10 mouse cellular contexts compared by ENCODE assay signal in the genomic region with DNA sequence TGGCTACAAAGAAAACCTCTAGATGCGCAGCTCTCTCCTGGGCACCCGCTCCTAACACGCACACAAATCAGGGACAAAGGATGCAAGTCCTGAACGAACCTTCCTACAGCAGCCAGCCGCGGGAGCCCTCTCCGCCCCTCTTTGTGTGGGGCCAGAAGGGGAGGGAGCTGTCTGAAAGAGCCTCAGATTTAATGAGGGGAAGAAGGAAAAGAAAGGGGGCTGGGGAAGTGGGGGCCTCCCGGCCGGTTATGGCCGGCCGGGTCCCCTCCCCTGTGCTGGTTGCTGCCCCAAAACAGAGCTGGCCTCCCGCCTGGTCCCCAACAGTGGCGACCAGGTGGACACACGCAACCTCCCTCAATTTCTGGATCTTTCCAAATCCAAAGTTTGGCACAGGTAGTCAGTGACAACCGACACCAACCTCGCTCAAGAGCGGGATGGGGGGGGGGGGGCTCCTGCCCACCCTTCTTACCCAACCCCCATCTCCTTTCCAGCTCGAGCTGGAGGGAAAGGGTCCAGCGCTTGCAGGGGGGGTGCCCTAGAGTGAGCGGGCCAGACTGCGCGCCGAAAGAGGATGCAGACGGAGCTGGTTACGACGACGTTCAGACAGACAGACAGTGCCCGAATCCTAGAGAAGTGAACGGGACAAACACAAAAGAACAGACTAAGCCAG. TPM values are rescaled to one million over a fixed set of nuclear protein-coding genes. Genes with fewer than 3 reads are reported as not detected.
DNase-seq lines count a peak whose midpoint lies in the region; ATAC-seq and TF ChIP-seq lines count a peak whose summit lies in the region.
"Had no signal": no experiment of that assay in that cellular context is flagged by ENCODE, and none has a peak within 500 bp of the region (broad histone marks: within the 10 kb centered on the region; RNA-seq: fewer than 3 reads in every experiment).

No protein-coding gene starts in this region.

- no peaks in the 10 kb centered on the region for H3K4me1 ChIP-seq in brown adipose tissue, adult 24 weeks (ENCODE audit: control insufficient read depth, insufficient read depth, insufficient read length, low read length)
- peaks cover 3% of the 10 kb centered on the region; the same call in 1 of the 2 replicates for H3K4me1 ChIP-seq in forebrain, embryonic 11.5 days (replicated peaks; ENCODE audit: control insufficient read depth, insufficient read depth, low read length)
- H3K4me1 ChIP-seq in liver, embryonic 14.5 days (replicated peaks; ENCODE audit: control insufficient read depth in 2 of 2, insufficient read depth in 2 of 2, low read length in 1 of 2): peaks cover 0 to 4% of the 10 kb centered on the region in 2 experiments; a peak in 1 of 4 replicates

- H3K36me3 ChIP-seq in forebrain, embryonic 11.5 days (ENCODE audit: control insufficient read depth, insufficient read depth, low read length): no peaks in the 10 kb centered on the region
- H3K36me3 ChIP-seq in liver, embryonic 14.5 days (replicated peaks; ENCODE audit: control insufficient read depth, insufficient read depth, low read depth): no peaks in the 10 kb centered on the region

- H3K4me3 ChIP-seq in brown adipose tissue, adult 24 weeks (ENCODE audit: insufficient read depth, low read depth, low read length): peak overlapping the region; percentile 35; the same call in 1 of the 2 replicates
- H3K4me3 ChIP-seq in forebrain, embryonic 11.5 days (ENCODE audit: low read depth, low read length): peak overlapping the region; percentile 70
- peak overlapping the region; percentile 40 to 41; a peak in 2 of 4 replicates for H3K4me3 ChIP-seq in liver, embryonic 14.5 days (ENCODE audit: insufficient read depth in 1 of 2, low read depth in 2 of 2, low read length in 2 of 2)

- DNase-seq in kidney, postnatal 4 days: peak; percentile 44 to 55
- DNase-seq in kidney, adult 18-20 months: no peak
- peak; percentile 90 for DNase-seq in forebrain, embryonic 11.5 days (ENCODE audit: low spot score)
- DNase-seq in liver, embryonic 14.5 days (ENCODE audit: low read depth in 3 of 3, low spot score in 3 of 3): no peak
- DNase-seq in adrenal gland, postnatal 4 days (ENCODE audit: low spot score in 2 of 2): no peak
- no peak for DNase-seq in left cerebral cortex, postnatal 25 days (ENCODE audit: low spot score in 2 of 2)

- peaks cover 2% of the 10 kb centered on the region; the same call in 1 of the 2 replicates for H3K27me3 ChIP-seq in forebrain, embryonic 11.5 days (ENCODE audit: control insufficient read depth, insufficient read depth, low read length)
- peaks cover 61% of the 10 kb centered on the region for H3K27me3 ChIP-seq in liver, embryonic 14.5 days (ENCODE audit: control insufficient read depth, insufficient read depth, low read length)

- no peaks in the 10 kb centered on the region for H3K9me3 ChIP-seq in forebrain, embryonic 11.5 days (ENCODE audit: control insufficient read depth, low read length)
- no peaks in the 10 kb centered on the region for H3K9me3 ChIP-seq in liver, embryonic 14.5 days (ENCODE audit: control insufficient read depth, low read length)

- no peak for TF ChIP-seq CTCF in liver, embryonic 14.5 days (IDR thresholded peaks at IDR 0.05; ENCODE audit: low read depth)

- peak overlapping the region; percentile 90 for H3K4me2 ChIP-seq in forebrain, embryonic 11.5 days (ENCODE audit: low read depth, low read length, severe bottlenecking)
- H3K4me2 ChIP-seq in liver, embryonic 14.5 days (ENCODE audit: low read depth): peak overlapping the region; percentile 55

- no peak overlapping the region for H3K27ac ChIP-seq in brown adipose tissue, adult 24 weeks (replicated peaks; ENCODE audit: low read depth, low read length)
- peak overlapping the region; percentile 94 for H3K27ac ChIP-seq in forebrain, embryonic 11.5 days (ENCODE audit: low read depth, low read length)
- no peak overlapping the region for H3K27ac ChIP-seq in liver, embryonic 14.5 days

- intact Hi-C loops in left cerebral cortex, postnatal 25 days (cut with DNase I): no loop called here

- peak overlapping the region; percentile 98 for H3K9ac ChIP-seq in forebrain, embryonic 11.5 days (ENCODE audit: low read length)
- no peak overlapping the region for H3K9ac ChIP-seq in liver, embryonic 14.5 days (replicated peaks)

- ATAC-seq in forebrain, embryonic 11.5 days (replicated peaks; ENCODE audit: low FRiP score): peak; percentile 85
- ATAC-seq in liver, embryonic 14.5 days (ENCODE audit: insufficient read depth): no peak
- no peak for ATAC-seq in megakaryocyte progenitor cell, adult 5-6 weeks (replicated peaks; ENCODE audit: poor library complexity)

- TF ChIP-seq EP300 in liver, embryonic 14.5 days (IDR thresholded peaks at IDR 0.05; ENCODE audit: low read depth): no peak

- under 1% methylated on average over 29 of the region's 29 CpGs for WGBS in forebrain, embryonic 11.5 days
- 2% methylated on average over 29 of the region's 29 CpGs for WGBS in liver, embryonic 14.5 days (ENCODE audit: insufficient replicate concordance)

RNA-seq across cellular contexts. Expression of gene Serinc2, which starts 4.5 kb away (rescaled TPM):
- polyA plus RNA-seq in brown adipose tissue, adult 24 weeks (2012; ENCODE audit: insufficient read depth, insufficient read length, missing spikeins): 1.6 and 2.3 TPM in 2 replicates
- 83.4 and 86.8 TPM in 2 replicates for polyA plus RNA-seq in forebrain, embryonic 11.5 days (2014; fragmentation: Nextera tagmentation; extraction: Ambion mirVana)
- 0.45 and 0.48 TPM in 2 replicates for polyA plus RNA-seq in liver, embryonic 14.5 days (2012; rRNA removed)
- 0.23 and 0.30 TPM in 2 replicates for polyA plus RNA-seq in liver, embryonic 14.5 days (2014; fragmentation: Nextera tagmentation; extraction: Ambion mirVana)
- total RNA-seq in megakaryocyte progenitor cell, adult 5-6 weeks (2015): 0.07 TPM in 1 of 2 replicates, not detected in the other
- total RNA-seq in megakaryocyte progenitor cell, adult 5-6 weeks (2017): not detected in 2 replicates
- 1 to 10 TPM; 2.5 to 4.2 TPM for total RNA-seq in adrenal gland, postnatal 4 days (2021)
- total RNA-seq in left cerebral cortex, postnatal 25 days (2021): 1 to 10 TPM; 4.3 to 8.6 TPM

RNA-seq across cellular contexts. Expression of gene Fabp3, which starts 33.9 kb away (rescaled TPM):
- 1,247 and 2,143 TPM in 2 replicates for polyA plus RNA-seq in brown adipose tissue, adult 24 weeks (2012; ENCODE audit: insufficient read depth, insufficient read length, missing spikeins)
- 10.7 and 10.9 TPM in 2 replicates for polyA plus RNA-seq in forebrain, embryonic 11.5 days (2014; fragmentation: Nextera tagmentation; extraction: Ambion mirVana)
- 0.15 and 0.61 TPM in 2 replicates for polyA plus RNA-seq in liver, embryonic 14.5 days (2012; rRNA removed)
- polyA plus RNA-seq in liver, embryonic 14.5 days (2014; fragmentation: Nextera tagmentation; extraction: Ambion mirVana): 0.22 and 0.29 TPM in 2 replicates
- total RNA-seq in megakaryocyte progenitor cell, adult 5-6 weeks (2015): not detected in 2 replicates
- not detected in 2 replicates for total RNA-seq in megakaryocyte progenitor cell, adult 5-6 weeks (2017)
- 10 to 100 TPM; 27.0 to 37.9 TPM for total RNA-seq in adrenal gland, postnatal 4 days (2021)
- total RNA-seq in left cerebral cortex, postnatal 25 days (2021): 100 to 1,000 TPM; 150 to 175 TPM

RNA-seq across cellular contexts. Expression of gene Gm10570, which starts 34.0 kb away (rescaled TPM):
- polyA plus RNA-seq in brown adipose tissue, adult 24 weeks (2012; ENCODE audit: insufficient read depth, insufficient read length, missing spikeins): 2.1 TPM in 1 of 2 replicates, not detected in the other
- not detected in 2 replicates for polyA plus RNA-seq in forebrain, embryonic 11.5 days (2014; fragmentation: Nextera tagmentation; extraction: Ambion mirVana)
- 0.08 TPM in 1 of 2 replicates, not detected in the other for polyA plus RNA-seq in liver, embryonic 14.5 days (2012; rRNA removed)
- not detected in 2 replicates for polyA plus RNA-seq in liver, embryonic 14.5 days (2014; fragmentation: Nextera tagmentation; extraction: Ambion mirVana)
- not detected in 2 replicates for total RNA-seq in megakaryocyte progenitor cell, adult 5-6 weeks (2015)
- not detected in 2 replicates for total RNA-seq in megakaryocyte progenitor cell, adult 5-6 weeks (2017)
- total RNA-seq in adrenal gland, postnatal 4 days (2021): not detected
- 1 to 10 TPM in 1 of 2 experiments, under 1 TPM in 1; 0.80 to 1.7 TPM for total RNA-seq in left cerebral cortex, postnatal 25 days (2021)
- total RNA-seq: adrenal gland, postnatal 36 days had no signal
- polyA plus RNA-seq: spleen, adult 2 months had no signal

RNA-seq across cellular contexts. Expression of gene Gm853, which starts 52.3 kb away (rescaled TPM):
- not detected in 2 replicates for polyA plus RNA-seq in brown adipose tissue, adult 24 weeks (2012; ENCODE audit: insufficient read depth, insufficient read length, missing spikeins)
- 0.39 TPM in 1 of 2 replicates, not detected in the other for polyA plus RNA-seq in forebrain, embryonic 11.5 days (2014; fragmentation: Nextera tagmentation; extraction: Ambion mirVana)
- polyA plus RNA-seq in liver, embryonic 14.5 days (2012; rRNA removed): 0.01 TPM in 1 of 2 replicates, not detected in the other
- not detected in 2 replicates for polyA plus RNA-seq in liver, embryonic 14.5 days (2014; fragmentation: Nextera tagmentation; extraction: Ambion mirVana)
- total RNA-seq in megakaryocyte progenitor cell, adult 5-6 weeks (2015): not detected in 2 replicates
- total RNA-seq in megakaryocyte progenitor cell, adult 5-6 weeks (2017): not detected in 2 replicates
- total RNA-seq in adrenal gland, postnatal 4 days (2021): not detected
- total RNA-seq in left cerebral cortex, postnatal 25 days (2021): under 1 TPM in 1 of 2 experiments, not detected in 1; 0.16 TPM
- total RNA-seq: adrenal gland, postnatal 36 days had no signal
- polyA plus RNA-seq: spleen, adult 2 months had no signal

Comparison
In these comparisons a context has a peak if more than half of its experiments do, and no peak if none do; other contexts are left out.
1. DNase-seq: peak in kidney, postnatal 4 days (2 of 2) and forebrain, embryonic 11.5 days (single experiment); none in kidney, adult 18-20 months (single experiment), liver, embryonic 14.5 days (0 of 3), adrenal gland, postnatal 4 days (0 of 2) and left cerebral cortex, postnatal 25 days (0 of 2).
2. RNA of gene Fabp3, which starts 33.9 kb away (total RNA-seq): 150 to 175 TPM in left cerebral cortex, postnatal 25 days and 27.0 to 37.9 TPM in adrenal gland, postnatal 4 days; not detected in megakaryocyte progenitor cell, adult 5-6 weeks; every median in the first group is over 10 times any median in the second.
3. Peak in every context shown above with its lines, with median percentiles within 50 percentile points of each other: H3K4me3 ChIP-seq.